Comparison of ENCODE assay signal across 7 mouse cellular contexts in the genomic region with DNA sequence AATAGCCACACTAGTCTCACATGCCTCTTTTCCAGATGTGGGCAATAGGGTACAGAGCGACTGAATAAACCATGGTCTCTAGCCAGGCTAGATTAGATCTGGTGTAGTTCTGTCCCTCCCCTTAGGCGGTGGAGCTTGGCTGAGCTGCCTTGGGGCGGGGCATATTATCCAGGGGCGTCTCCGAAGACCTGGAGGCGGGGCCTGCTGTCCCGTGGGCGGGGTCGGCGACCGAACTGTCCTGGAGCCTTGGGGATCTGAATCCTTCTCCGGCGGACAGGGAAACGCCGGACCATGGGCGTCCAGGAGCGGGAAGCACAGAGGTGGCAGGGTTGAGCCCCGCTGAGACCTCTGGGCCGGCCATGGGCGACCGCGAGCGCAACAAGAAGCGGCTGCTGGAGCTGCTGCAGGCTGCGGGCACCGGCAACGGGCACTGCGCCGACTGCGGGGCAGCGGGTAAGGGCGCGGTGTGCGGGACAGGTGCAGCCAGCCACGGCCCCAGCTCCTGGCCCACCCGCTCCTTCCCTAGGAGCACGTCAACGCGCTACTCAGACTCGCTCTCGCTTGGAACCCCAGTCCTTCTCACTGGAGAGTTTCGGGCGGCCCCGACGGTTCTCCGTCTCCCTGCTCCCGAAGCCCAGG. TPM values are rescaled to one million over a fixed set of nuclear protein-coding genes. Genes with fewer than 3 reads are reported as not detected.
DNase-seq lines count a peak whose midpoint lies in the region; ATAC-seq lines count a peak whose summit lies in the region.

Gene Adap2, plus strand, starts transcription at position 249 of the 639 bp plus-strand sequence.

- no peaks in the 10 kb centered on the region for H3K9me3 ChIP-seq in embryonic facial prominence, embryonic 15.5 days (replicated peaks)
- H3K9me3 ChIP-seq in limb, embryonic 13.5 days: no peaks in the 10 kb centered on the region
- H3K9me3 ChIP-seq in midbrain, embryonic 14.5 days (ENCODE audit: control insufficient read depth, low read length): no peaks in the 10 kb centered on the region

- under 1% methylated on average over 47 of the region's 47 CpGs for WGBS in embryonic facial prominence, embryonic 15.5 days
- 1% methylated on average over 41 of the region's 47 CpGs for WGBS in limb, embryonic 13.5 days
- WGBS in midbrain, embryonic 14.5 days: under 1% methylated on average over 45 of the region's 47 CpGs

- H3K4me1 ChIP-seq in embryonic facial prominence, embryonic 15.5 days: peaks cover 8% of the 10 kb centered on the region
- H3K4me1 ChIP-seq in limb, embryonic 13.5 days: 0 out of 2 replicates have a peak, but pooled peaks cover 7% of the 10 kb centered on the region
- 0 out of 2 replicates have a peak, but pooled peaks cover 4% of the 10 kb centered on the region for H3K4me1 ChIP-seq in midbrain, embryonic 14.5 days (ENCODE audit: control insufficient read depth, insufficient read depth, low read length)

- peak within 1 kb of the TSS; percentile 83 for H3K4me2 ChIP-seq in embryonic facial prominence, embryonic 15.5 days (replicated peaks)
- peak within 1 kb of the TSS; percentile 75 for H3K4me2 ChIP-seq in limb, embryonic 13.5 days (replicated peaks)
- peak within 1 kb of the TSS; percentile 67 for H3K4me2 ChIP-seq in midbrain, embryonic 14.5 days (ENCODE audit: low read length)

- H3K9ac ChIP-seq in embryonic facial prominence, embryonic 15.5 days: 0 out of 2 replicates have a peak within 1 kb of the TSS, but pooled peaks have one; percentile 9
- H3K9ac ChIP-seq in limb, embryonic 13.5 days: peak within 1 kb of the TSS; percentile 50
- H3K9ac ChIP-seq in midbrain, embryonic 14.5 days (replicated peaks; ENCODE audit: low read length): peak within 1 kb of the TSS; percentile 34; the same call in 1 of the 2 replicates

- H3K4me3 ChIP-seq in embryonic facial prominence, embryonic 15.5 days (replicated peaks): peak within 1 kb of the TSS; percentile 54
- H3K4me3 ChIP-seq in limb, embryonic 13.5 days: peak within 1 kb of the TSS; percentile 53
- peak within 1 kb of the TSS; percentile 41 for H3K4me3 ChIP-seq in midbrain, embryonic 14.5 days (replicated peaks; ENCODE audit: low read depth, low read length)

- peak; percentile 85 for ATAC-seq in embryonic facial prominence, embryonic 15.5 days (ENCODE audit: insufficient number of reproducible peaks, low FRiP score, low TSS enrichment, low read depth)
- peak; percentile 85 for ATAC-seq in limb, embryonic 13.5 days (ENCODE audit: low FRiP score, low read depth)
- no peak for ATAC-seq in midbrain, embryonic 14.5 days (ENCODE audit: low FRiP score, low TSS enrichment)

- H3K27ac ChIP-seq in embryonic facial prominence, embryonic 15.5 days (replicated peaks): no peak within 1 kb of the TSS
- H3K27ac ChIP-seq in limb, embryonic 13.5 days: no peak within 1 kb of the TSS
- H3K27ac ChIP-seq in midbrain, embryonic 14.5 days (replicated peaks; ENCODE audit: low read depth, low read length): no peak within 1 kb of the TSS

- H3K36me3 ChIP-seq in embryonic facial prominence, embryonic 15.5 days: no peaks in the 10 kb centered on the region
- H3K36me3 ChIP-seq in limb, embryonic 13.5 days: no peaks in the 10 kb centered on the region
- no peaks in the 10 kb centered on the region for H3K36me3 ChIP-seq in midbrain, embryonic 14.5 days (ENCODE audit: control insufficient read depth, insufficient read depth, low read length)

- peaks cover 55% of the 10 kb centered on the region for H3K27me3 ChIP-seq in embryonic facial prominence, embryonic 15.5 days
- peaks cover 65% of the 10 kb centered on the region for H3K27me3 ChIP-seq in limb, embryonic 13.5 days
- peaks cover 31% of the 10 kb centered on the region for H3K27me3 ChIP-seq in midbrain, embryonic 14.5 days (ENCODE audit: control insufficient read depth, insufficient read depth, low read length)

- DNase-seq in brain, adult 2 months (ENCODE audit: low read depth, low spot score): peak; percentile 66
- DNase-seq in heart, adult 8-10 months (ENCODE audit: low spot score): peak; percentile 95
- peak; percentile 94 to 97 for DNase-seq in kidney, adult 8-10 months
- DNase-seq in midbrain, embryonic 14.5 days: peak; percentile 68
- DNase-seq in spleen, adult 12 weeks (ENCODE audit: low spot score): peak; percentile 84

RNA-seq across cellular contexts. Expression of gene Adap2, which starts in this region (rescaled TPM):
- 2.4 and 3.0 TPM in 2 replicates for polyA plus RNA-seq in embryonic facial prominence, embryonic 15.5 days (2015; fragmentation: Nextera tagmentation; extraction: Ambion mirVana)
- 10 to 100 TPM in 2 of 4 experiments, 1 to 10 TPM in 2; 8.3 to 12.5 (median 9.9) TPM for total RNA-seq in heart, adult 8-10 months (2022)
- polyA plus RNA-seq in limb, embryonic 13.5 days (2015; fragmentation: Nextera tagmentation; extraction: Ambion mirVana): 1.3 and 1.6 TPM in 2 replicates
- 2.2 and 3.2 TPM in 2 replicates for polyA plus RNA-seq in midbrain, embryonic 14.5 days (2014; fragmentation: Nextera tagmentation; extraction: Ambion mirVana)
